Mouse (Mus musculus): ENCODE results near the gene Strn3.
"Not testable (repeated sequence)": the region's sequence is repeated elsewhere in the genome, so short reads cannot be mapped to it uniquely, and the experiment has no call there.

Strn3 gene

DNA sequence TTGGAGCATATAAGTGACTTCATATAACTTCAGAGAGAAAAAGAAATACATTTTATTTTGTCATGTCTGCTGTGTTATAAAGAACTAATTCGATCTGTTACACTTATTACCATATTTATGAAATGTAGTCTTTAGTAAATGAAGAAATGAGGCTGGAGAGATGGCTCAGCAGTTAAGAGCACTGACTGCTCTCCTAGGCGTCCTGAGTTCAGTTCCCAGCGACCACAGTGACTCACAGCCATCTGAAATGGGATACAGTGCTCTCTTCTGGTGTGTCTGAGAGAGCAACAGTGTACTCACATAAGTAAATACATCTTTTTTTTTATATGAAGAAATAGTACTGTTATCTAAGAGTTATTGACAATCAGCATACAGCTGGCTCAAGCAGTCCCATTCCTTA is 1.7 kb upstream of the Strn3 start:
- DNase-seq (ENCODE audit: low spot score in 2 of 2), result no peak

DNA sequence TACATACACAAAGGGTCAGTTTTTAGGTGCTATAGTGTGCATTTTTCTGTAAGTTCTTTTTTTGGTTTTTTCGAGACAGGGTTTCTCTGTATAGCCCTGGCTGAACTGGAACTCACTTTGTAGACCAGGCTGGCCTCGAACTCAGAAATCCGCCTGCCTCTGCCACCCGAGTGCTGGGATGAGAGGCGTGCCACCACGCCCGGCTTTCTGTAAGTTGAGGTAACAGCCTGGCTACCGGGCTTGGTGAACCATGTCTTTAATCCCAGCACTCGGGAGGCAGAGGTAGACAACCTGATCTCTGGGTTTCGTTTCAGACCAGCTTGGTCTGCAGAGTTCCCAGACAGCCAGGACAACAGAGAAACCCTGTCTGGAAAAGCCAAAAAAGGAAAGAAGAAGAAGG is 1.2 kb upstream of the Strn3 start:
- not testable (repeated sequence) for DNase-seq (ENCODE audit: low spot score in 2 of 2)

DNA sequence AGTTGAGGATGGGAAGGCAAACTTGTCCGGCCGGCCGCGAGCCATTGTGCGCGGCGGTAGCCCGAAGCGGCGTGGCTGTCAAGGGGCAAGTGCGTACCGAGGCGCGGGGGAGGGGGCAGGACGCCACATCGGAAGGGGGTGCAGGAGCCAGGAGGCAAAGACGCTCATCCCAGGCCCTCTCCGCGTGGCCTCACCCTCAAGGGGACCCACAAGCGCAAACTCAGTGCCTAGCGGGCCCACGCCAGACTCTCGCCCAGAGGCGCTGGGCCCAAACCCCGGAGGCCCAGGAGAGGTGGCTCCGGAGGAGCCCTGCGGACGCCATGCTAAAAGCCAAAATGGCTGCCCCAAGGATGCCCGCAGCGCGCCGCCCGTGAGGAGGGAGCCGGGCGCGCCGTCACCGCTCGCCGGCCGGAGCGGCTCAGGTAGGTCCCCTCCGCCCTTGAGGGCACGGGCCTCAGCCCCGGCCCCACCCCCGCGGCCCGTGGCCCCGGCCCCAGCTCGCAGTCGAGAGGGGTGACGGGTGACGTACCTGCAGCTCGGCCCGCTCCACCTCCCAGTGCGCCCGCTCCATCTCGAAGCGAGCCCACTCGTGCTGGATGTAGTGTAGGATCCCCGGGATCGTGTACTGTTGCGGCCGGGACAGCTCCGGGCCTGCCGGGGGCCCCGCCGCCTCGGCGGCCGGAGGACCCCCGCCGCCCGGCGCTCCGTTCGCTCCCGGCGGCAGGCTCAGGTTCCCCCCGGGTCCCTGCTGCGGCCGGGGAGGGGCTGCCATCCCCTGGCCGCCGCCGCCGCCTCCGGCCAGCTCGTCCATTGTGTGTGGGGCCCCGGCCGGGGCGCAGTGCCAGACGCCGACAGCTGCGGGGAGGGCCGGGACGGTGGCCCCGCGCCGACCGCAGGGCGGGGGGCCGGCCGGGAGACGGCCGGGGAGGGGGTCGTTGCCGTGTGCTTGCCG is 528 bp downstream of the Strn3 start, which contains the start of gene Ap4s1:
Gene Ap4s1, plus strand, starts transcription at position 141 of the 952 bp plus-strand sequence.
- DNase-seq (ENCODE audit: low spot score in 2 of 2), result peak; percentile 58 to 62

DNA sequence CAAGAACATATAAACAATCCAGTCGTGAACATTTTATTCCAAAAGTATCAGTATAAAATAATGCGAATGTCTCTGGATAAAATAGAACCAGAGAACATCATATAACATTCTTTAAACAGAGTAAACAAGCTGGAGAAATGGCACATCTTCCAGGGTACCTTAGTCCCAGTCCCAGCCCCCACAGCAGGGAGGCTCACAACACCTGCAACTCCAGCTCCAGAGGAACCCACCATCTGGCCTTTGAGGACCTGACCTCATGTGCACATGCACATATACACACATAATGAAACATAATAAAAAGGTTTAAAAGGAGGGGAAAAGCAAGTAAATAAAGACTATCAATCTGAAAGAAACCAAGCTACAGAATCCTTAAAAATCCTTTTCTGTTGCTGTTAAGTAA is 3.2 kb downstream of the Strn3 start:
- peak; percentile 25 to 33 for DNase-seq (ENCODE audit: low spot score in 2 of 2)

DNA sequence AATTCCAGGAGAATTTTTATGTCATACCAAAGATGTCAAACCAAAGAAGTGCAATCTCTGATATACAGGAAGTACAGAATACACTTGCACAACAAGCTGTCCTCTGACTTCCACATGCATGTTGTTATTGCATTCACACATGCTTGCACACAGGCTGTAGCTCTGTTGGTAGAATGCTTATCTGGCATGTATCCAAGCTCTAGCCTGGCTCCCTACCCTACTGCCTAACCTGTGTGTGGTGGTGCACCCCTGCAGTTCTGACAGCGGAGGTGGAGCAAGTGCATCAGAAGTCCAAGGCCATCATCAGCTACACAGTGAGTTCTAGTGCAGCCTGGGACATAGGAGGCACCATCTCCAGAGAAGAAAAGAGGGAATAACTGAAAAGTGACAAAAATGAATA is 12.9 kb downstream of the Strn3 start:
- DNase-seq (ENCODE audit: low spot score in 2 of 2), result no peak

DNA sequence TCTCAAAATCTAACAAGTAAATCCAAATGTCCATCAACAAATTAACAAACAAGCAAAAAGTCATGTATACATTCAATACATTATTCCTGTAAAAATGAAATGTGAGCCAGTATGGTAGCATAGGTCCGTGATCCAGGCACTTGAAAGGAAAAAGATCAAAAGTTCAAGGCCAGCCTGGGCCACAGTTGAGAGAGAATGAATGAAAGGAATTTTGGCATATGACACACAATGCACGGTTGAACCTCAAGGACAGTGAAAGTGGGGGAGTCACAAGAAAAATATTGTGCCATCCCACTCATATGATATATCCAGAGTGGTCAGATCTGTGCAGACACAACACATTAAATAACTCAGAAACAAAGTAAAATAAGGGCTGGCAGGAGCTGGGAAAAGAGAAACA is 15.3 kb downstream of the Strn3 start:
- no peak for DNase-seq (ENCODE audit: low spot score in 2 of 2)

DNA sequence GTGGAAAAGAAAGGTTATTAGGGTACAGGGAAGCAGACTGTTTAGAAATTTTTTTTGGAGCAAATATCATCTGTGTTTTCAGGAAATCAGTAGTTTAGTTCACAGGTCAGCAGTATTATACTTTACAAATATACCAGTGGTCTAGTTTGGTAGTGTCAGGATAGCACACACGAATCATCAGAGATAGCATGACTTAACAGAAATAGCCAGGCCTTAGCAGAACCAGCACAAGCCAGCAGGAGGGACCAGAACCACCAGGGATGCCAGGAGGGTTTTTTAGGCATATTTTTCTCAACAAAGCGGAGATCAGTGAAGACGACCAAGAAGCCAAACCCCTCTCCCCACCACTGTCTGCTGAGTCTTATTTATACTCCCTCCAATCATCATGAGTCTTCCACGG is 18.4 kb downstream of the Strn3 start:
- DNase-seq (ENCODE audit: low spot score in 2 of 2), result no peak

DNA sequence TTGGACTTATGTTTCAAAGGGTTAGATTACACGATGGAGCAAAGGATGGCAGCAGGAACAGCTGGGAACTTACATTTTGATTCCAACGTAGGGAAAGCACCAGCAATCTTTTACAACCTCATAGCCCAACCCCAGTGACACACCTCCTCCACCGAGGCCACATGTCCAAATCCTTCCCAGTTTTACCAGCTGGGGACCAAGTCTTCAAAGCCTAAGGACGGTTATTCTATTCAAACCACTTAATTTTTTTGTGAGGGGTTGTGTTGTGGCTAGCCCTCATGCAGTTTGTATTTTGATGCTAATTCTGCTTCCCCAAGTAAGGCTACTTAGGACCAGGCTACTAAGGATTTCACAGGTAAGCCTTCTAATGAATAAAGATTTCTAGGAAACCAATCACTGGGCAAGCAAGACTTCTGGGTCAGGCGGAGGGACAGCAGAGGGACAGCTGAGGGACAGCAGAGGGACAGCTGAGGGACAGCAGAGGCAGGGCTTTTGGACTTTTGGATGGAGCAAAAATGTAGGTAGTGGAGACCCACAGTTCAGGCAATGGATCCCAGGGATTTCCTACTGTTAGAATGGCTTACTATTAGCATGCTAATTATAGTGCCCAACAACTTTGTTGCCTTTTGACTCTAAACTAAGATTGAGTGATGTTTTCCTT is 20.3 kb downstream of the Strn3 start:
- no peak for DNase-seq (ENCODE audit: low spot score in 2 of 2)

DNA sequence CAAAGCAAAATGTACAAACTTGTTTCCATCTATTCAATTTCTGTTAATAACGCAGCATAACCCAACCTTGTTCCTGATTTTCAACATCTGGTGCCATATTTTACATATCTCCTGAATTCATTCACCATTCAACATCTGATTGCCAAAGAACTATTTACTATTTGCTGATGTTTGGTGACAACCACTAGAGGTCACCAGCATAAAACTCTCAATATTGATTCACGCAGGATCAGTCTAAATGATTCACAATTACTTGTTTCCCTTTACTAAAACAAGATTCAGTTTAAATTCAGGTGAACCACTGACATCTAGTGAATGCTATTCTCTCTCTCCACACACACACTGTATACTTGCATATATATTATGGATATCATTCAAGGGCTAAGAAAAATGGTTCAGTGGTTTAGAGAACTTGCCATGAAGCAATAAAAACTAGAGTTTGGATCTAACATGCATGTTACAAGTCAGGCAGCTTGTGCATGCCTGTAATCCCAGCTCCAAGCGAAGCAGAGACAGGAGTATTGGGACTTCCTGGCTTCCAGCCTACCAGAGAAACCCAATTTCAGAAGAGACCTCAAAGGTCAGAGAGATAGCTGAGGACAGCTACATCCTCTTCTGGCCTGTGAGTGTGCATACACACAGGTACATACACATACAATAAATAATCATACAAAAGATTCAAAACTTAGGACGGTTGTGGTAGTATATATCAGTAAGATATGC is 24.8 kb downstream of the Strn3 start:
- DNase-seq (ENCODE audit: low spot score in 2 of 2), result no peak

DNA sequence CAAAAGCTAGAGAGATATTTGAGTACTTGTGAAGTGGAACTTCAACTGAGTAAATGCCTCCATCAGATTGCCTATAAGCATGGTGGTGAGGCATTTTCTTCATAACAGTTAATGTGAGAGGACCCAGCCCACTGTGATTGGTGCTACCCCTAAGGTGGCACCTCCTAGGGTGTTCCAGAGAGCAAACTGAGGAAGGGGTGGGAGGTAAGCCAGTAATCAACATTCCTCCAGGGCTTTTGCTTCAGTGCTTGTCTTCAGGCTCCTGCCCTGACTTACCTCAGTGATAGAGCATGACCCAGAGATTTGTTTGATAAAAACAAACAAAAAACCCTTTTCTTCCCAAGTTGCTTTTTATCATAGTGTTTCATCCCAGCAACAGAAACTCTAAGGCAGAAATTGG is 27.8 kb downstream of the Strn3 start:
- no peak for DNase-seq (ENCODE audit: low spot score in 2 of 2)

DNA sequence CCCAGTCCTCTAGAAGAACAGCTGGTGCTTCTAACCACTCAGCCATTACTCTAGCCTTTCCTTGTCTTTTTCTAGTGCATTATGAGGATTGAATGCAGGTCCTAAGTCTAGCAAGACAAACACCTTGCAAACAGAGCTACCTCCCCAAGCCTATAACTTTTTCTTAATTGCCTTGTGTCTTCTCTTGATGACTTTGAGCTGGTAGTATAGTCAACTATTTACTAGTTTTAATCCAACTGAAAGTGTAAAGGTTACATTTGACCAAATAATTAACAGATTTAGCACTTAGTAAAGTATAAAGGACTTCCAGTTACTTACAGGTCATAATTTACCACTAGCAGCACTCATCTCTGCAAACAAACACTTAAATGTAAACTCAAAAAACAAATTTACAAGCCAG is 28.7 kb downstream of the Strn3 start:
- DNase-seq (ENCODE audit: low spot score in 2 of 2), result no peak

DNA sequence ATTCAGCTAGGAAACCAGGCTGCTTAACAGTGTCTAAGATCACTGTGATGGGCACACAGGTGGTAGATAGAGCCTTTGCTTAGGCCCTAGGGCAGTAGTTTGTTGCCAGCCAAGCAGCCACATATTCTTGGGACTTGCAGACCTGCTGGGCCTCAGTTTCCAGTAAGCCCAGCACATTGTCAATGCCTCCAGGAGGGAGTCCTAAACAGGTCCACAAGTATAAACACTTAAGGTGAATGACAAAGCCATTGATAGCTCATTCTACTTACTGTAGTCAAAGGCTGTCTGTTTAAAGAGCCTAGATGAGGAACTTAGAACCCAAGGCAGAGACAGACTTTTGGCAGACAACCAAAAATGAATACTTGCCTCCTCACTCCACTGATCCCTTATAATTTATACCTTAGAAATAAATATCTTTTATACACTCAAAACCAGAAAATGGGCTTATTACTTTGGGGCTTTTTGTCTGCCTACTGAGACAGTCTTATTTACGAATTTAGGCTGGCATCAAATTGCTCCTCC is 35.7 kb downstream of the Strn3 start:
- DNase-seq (ENCODE audit: low spot score in 2 of 2), result no peak

DNA sequence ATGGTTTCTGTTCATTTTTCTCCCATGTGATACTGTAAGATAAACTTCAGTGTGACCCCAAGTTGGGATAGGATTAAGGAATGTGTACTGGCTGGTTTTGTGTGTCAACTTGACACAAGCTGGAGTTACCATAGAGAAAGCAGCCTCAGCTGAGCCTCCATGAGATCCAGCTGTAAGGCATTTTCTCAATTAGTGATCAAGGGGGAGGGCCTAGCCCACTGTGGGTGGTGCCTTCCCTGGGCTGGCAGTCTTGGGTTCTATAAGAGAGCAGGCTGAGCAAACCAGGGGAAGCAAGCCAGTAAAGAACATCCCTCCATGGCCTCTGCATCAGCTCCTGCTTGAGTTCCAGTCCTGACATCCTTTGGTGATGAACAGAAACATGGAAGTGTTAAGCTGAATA is 42.3 kb downstream of the Strn3 start:
- not testable (repeated sequence) for DNase-seq (ENCODE audit: low spot score in 2 of 2)

DNA sequence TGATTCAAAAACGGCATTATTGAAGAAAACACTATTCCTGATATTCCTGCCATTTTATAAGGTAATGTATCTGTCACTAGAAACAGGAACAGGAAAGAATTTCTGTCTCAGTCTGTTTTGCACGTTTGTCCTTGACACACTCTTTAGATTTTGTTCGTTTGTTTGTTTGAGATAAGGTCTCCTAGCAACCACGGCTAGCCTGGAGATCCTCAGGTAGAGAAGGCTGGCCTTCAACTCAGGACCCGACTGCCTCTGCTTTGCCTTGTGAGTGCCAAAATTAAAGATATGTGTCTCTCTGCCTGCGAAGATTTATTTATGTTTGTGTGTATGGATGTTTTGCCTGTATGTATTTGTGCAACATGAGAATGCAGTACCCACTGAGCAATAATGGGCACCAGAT is 49.8 kb downstream of the Strn3 start:
- no peak for DNase-seq (ENCODE audit: low spot score in 2 of 2)

DNA sequence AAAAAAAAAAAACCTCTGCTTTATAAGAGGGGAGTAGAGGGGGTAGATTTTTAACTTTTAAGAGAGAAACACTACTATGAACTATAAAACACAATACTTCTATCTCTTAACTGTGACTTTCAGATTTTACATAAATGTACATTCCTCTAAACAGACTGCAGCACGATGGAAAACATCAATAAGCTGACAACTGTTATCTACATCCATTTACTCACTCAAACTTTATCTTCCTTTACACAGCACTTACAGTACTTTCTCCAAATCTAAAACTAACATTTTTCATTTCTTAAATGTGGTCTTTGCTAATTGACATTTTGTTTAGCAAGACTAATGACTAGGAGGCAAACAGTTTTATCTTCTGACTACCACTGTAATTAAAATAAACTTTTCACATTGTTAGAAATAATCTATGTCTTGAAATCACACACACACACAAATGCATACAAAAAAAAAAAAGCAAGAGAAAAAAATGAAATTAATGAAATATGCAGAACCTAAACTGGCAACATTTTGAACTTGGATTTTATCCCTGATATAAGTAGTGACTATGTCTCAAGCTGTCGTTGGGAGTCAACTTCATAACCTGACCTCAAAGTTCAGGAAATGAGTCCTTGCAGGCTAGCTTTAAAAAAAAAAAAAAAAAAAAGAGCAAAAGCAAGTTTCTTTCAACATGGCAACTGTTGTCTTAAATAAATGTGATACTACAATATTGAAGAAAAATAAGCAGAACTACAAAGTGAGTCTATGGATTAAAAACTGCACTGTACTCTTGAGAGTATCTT is 54.8 kb downstream of the Strn3 start:
- no peak for DNase-seq (ENCODE audit: low spot score in 2 of 2)

DNA sequence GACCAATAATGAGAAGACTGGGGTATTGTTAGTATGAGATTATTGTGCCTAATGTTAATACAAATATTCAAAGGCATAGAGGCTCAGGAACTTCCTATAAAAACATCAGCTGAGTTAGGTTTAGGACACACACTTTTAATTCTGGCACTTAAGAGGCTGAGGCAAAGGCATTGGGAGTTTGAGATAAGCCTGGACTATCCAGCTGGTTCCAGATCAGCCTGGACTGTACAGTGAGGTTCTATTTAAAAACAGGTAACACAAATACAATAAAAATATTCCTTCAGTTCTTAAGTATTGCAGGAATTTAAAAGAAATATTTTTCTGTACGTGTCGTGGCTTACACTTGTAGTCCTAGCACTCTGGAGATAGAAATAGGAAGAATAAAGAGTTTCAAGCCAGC is 55.4 kb downstream of the Strn3 start:
- no peak for DNase-seq (ENCODE audit: low spot score in 2 of 2)

DNA sequence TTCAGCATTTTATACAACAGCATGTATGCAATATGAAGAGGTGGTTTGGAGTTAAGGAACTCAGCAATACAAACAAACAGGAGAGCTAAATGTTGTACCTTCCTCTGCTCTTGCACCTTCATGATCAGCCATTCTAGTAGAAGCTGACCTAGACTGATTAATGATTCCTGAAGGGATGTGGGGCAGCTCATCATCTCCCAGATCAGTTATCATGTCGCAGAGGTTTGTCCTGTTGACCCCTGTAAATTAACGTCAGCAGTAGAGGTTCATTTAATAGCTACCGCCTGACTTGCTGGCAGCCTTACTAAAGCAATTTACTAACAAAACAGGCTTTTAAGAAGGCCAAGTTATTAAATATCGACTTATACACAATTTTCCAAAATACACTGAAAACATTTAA is 58.2 kb downstream of the Strn3 start:
- no peak for DNase-seq (ENCODE audit: low spot score in 2 of 2)

DNA sequence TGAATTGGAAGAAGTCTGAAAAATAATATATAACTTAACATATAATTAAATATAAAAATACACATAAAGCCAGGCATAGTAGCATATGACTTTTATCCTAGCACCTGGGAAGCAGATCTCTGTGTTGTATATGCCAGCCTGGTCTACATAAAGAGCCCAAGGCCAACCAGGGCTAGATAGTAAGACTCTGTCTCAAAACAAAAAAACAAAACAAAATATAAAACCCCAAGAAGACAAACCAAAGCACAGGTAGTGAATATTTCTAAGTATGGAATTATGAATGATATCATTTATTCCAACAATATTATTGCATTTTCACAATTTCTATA is 68.4 kb downstream of the Strn3 start:
- DNase-seq (ENCODE audit: low spot score in 2 of 2), result no peak

DNA sequence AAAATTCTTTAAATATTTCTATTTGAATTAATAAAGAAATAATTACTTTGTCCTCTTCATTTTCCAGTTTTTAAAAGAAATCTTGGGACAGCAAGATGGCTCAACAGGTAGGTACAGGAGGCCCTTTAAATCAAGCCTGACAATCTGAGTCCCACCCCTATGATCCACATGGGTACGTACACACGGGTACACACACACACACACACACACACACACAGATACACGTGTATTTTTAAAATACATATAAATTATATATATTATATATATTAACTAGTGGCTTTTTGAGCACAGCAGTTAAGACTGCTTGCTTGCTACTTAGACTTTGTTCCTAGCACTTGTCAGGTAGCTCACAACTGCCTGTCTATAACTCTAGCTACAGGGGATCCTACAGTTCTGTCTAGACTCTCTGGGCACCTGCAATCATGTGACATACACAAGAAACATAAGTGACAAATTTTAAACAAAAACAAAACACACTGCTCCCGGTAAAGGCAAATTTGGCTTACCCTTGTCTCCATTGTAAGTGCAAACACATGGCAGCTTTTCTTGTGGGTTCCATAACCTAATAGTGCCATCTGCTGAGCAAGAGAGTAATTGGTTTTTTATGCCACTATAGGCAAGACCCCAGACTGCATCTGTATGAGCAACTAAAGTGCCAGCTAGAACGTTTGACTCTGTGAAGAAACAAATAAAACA is 68.9 kb downstream of the Strn3 start:
- no peak for DNase-seq (ENCODE audit: low spot score in 2 of 2)

DNA sequence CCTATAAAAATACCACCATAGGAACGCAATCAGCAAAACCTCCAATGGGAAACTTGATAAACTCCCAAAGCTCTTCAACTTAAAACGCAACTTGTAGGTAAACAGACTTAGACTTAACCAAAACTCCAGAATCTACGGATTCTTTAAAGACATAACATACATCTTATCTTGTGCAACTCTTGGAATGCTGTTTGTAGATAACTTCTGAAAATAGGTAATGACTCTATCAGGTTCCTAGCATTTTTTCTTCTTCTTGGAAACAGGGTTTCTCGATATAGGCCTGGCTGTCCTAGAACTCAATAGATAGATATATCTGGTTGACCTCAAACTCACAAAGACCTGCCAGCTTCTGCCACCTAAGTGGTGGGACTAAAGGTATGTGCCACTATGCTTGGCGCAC is 70.5 kb downstream of the Strn3 start:
- DNase-seq (ENCODE audit: low spot score in 2 of 2), result no peak

DNA sequence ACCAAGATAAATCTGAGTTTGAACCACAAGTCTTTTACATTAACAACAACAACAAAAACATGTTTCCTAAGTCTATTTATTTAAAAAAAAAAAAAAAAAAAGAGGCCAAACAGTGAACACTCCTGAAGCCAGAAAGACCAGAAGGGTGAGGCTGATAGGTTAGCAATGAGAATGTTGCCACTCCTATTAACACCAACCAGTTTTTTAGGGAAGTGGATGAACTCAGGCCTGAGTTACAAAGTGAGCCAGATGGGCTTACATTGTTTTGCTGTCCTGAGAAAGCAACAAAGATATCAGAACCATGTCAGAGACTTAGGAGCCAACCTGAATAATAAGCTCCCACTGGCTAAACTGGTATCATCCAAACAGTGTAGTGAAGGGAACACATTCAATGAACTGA is 71.1 kb downstream of the Strn3 start:
- DNase-seq (ENCODE audit: low spot score in 2 of 2), result no peak

Data from thymus, postnatal 10 days (tissue).